Mouse (Mus musculus) gonadal fat pad, adult 2 months (tissue): Measurements from ENCODE around the gene Ascl2. TPM values are rescaled to one million over a fixed set of nuclear protein-coding genes. Genes with fewer than 3 reads are reported as not detected.
A peak's percentile ranks its signal among the peaks of the same experiment; 100 is the strongest.

Experiments used
- DNase-seq: peaks from one replicate; pipeline ENCODE4 v3.0.0-alpha.2; 2012; ENCODE audit warnings: low read depth
- polyA plus RNA-seq: library from polyadenylated mRNA; depleted of rRNA; stranded (reverse); fragments of >200 nt; gene quantifications from 2 replicates; pipeline ENCODE4 v1.2.3, GENCODE M21; 2012; rRNA removed

Ascl2 gene
- polyA plus RNA-seq = 2.0 and 3.2 TPM in 2 replicates

DNA sequence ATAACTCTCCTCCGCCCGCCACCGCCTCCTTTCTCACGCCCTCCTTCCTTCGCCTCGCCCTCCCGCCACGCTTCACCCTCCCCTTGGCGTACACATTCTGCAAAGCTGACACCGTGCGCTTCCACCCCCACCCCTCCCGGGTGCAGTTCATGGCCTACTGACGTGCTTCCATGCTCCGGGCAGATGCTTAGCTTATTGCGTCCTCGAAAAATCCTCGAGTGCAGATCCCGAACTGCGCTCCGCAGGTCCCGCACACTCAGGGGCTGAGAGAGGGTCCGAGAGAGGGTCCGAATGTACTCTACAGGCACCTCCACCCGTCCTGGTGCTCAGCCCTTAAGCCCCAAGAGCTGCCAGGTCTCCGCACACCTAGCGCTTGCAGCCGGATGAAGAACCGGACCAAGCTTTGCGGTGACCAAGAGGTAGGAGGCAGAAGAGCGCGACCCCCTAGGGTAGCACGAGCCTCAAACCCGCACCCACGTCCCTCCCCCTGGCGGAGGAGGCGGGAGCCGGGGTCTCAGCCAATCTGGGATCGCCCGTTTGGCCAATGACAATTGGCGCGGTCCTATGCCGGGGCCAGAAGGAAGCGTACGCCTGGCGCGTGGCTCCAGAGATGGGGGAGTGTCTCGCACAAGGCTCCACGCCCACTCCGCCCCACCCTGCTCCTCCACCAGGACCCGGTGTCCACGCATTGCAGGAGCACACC, at the start of gene Ascl2:
Gene Ascl2 (minus strand): TSS at position 456 of the 703 bp plus-strand sequence.
- DNase-seq = no peak

DNA sequence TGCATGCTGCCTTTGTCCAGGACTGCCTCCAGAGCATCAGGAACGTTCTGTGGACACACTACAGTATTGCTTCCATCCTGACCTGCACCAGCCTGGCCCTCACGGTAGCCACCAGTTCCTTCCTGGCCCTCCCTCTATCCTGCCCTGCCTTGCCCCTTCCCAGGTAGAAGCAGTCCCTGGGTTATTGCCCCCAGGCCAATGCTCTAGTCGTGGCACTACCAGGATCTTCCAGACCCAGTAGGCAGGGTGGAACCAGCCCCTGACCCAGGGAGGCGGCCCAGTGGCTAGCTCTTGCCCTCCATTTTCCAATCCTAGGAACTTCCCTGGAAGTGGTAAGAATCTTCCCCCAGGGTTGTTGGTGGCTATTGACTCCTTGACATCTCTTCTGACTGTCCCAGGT, 48.1 kb upstream of the Ascl2 start:
- no peak for DNase-seq

DNA sequence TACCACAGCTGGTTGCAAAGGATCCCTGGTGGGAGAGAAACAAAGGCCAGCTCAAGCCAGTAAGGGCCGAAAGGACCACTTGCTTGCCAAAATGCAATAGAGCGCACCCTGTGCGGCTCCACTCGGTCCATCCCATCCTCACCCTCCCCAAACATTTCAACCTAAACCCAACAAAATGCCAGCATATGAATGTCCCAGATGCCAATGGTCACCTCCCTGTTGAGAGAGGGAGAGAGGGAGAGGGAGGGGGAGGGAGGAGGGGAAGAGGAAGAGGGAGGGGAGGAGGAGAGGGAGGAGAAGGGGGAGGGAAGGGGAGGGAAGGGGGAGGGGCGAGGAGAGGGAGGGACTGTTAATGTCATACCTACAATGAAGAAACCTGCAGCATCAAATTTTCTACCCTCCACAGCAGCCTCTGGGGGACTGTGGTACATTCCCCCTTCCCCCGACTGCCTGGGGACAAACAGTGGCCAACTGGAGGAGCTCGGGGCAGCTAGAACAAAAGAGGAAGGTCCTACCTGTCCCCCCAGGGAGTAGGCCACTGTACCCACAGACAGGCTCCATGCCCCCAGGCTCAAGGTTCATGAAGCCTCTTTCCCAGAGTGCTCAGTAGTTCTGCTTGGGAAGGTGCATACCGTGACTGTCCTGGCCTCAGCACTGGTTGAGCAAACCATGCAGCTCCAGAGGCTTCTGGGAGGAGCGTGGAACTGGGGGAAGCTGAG, 47.5 kb upstream of the Ascl2 start:
- DNase-seq = no peak

DNA sequence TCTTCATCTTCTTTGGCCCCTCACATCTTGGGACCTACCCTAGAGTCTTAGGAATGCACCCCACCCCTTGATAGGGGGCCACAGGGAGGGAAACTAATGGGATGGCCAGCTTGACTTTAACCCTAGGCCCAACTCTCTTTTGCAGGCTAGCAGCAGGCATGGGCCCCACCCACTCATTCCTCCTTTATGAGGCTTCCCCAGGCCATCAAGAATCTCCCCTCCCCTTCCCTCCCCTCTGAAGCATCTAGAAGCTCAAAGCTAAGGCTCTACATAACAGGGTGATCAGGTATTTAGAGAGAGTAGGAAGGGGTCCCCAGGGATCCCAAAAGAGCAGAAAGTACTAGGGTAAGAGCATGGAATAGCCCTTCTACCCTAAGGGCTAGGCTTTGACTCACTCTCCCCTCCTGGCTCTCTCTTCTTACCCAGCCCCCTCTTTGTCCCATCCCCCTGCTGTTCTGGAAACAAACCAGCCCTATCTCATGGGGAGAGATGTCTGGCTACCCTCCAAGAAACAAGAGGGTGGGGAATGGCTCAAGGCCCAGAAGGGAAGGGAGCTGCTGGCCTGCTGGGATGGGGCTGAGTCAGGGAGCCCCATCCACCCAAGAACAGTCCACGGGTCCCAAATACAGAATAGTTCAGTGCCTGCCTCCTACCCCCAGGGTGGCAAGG, 46.8 kb upstream of the Ascl2 start:
- DNase-seq = no peak

DNA sequence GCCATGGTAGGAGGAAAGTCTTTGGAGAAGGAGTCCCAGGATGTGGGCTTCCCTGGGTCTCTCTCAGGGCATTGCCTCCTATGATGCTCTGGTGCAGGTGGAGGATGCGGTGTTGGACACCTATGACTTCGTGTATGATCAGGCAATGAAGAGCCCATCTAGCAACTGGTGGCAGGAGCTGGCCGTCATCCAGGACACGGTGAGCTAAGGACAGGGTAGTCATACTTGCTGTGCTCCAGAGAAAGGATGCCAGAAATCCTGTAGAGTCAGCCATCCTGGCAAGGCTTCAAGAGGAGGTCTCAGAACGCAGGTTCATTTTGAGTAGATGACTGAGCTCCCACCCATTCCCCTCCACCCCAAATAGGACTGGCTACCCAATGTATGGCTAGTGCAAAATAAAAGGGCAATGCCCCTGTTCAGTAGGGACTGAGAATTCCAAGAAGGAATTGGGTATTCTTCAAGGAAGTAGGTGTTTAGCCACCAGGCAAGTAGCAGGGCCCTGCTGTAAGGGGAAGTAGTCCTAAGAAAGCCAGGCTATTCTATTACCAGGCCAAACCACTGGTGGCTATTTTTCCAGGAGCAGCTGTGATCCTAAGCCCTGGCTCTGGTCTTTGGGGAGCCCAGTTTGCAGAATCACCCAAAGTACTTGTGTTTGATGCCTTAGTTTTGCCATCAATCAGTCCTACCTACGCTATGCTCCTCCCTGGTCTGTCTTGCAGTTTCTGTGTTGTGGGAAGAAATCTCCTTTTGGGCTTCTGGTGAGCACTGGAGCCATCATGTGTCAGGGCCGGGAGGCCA, 46.0 kb upstream of the Ascl2 start:
- no peak for DNase-seq

DNA sequence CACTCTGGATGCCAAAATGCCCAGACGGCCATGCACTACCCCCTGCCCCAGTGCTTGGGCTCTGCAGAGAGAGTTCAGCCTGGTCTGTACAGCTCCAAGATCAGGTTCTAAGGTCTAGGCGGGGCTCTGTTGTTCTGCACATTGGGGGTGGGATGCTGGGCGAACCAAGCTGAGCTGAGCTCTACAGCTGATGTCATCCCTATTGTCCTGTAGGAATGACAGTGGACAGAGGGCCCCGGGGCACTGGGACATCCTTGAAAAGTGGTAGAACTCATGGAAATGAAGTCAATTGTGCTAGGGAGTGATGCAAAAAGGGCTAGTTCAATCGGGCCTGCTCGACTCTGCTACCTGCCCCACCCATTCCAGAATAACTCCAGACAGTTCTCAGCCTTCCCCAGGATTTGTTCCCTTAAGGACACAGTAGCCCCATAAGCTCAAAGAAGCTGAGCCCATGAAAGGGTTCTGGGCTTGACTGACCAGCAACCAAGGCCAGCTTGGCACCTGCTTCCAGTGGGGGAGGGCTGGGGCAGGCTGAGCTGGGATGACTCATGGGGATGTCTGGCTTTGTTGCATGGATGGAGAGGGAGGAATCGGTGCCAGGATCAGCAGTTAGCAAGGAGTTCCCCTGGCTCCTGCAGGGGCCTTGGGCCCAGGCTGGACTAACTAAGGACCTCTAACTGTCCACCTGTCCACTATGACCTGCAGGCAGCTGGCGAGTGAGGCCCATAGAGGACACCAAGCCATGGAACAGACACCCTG, 44.5 kb upstream of the Ascl2 start:
- DNase-seq = no peak

DNA sequence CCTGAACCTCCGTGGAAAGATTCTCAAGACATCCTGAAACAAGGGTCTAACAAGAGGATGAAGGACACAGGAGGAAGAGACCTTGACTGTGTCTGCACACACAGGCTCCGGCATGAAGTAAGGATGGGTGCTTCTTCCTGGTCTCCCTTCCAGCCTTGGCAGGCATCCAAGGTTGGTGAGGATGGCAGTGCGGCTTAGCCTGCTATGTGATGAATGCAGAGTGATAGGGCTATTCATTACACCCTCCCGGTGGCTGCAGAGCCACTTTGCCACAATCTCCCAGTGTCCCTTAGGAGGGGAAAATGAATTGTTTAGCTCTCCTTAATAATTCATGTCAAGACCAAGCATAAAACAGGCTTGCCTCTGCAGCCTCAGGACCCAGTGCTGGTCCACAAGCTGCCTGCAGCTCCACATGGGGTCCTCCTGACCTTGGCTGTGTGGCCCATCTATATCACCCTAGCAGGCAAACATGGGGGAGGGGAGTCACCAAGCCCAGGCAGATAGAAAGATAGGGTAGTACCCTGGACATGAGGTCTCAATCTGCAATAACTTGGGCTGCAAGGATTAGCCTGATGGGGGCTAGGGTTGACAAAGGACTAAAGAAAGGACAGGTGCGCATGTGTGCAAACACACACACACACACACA, 43.3 kb upstream of the Ascl2 start:
- no peak for DNase-seq

DNA sequence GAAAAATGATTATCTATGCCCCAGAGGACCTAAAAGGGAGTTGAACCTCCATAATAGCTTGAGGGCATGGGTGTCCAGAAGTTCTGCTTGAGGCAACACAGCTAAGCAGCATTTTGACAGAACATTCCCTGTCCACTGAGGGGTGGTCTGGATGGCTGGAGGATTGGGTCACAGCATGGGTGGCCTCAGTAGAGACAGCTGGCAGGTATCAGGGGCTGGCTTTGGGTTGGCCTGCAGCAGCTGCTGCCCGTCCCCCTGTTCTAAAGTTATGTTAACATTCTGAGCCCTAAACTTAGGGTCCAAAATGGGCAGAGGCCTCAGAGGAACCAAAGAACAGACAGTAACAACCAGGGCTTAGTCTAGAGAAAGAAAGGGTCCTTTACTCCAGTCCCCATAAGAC, 42.2 kb upstream of the Ascl2 start:
- DNase-seq = no peak

DNA sequence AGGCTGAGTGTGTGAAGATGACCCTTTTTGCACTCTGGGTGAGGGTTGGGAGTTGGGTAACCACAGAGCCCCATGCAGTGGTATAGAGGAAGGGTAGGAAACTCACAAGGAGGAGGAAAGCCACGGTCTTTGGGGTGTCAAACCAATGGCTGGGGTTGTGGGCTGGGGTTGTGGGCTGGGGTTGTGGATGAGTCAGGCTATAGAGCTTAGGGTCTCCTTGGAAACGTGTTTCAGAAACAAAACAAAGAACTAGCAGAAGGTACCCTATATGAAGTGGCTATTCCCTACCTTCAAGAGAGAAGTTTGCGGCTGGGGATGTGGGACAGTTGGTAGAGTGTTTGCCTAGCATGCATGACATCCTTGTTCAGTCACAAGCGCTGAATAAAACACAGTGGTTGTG, 40.9 kb upstream of the Ascl2 start:
- DNase-seq = no peak

DNA sequence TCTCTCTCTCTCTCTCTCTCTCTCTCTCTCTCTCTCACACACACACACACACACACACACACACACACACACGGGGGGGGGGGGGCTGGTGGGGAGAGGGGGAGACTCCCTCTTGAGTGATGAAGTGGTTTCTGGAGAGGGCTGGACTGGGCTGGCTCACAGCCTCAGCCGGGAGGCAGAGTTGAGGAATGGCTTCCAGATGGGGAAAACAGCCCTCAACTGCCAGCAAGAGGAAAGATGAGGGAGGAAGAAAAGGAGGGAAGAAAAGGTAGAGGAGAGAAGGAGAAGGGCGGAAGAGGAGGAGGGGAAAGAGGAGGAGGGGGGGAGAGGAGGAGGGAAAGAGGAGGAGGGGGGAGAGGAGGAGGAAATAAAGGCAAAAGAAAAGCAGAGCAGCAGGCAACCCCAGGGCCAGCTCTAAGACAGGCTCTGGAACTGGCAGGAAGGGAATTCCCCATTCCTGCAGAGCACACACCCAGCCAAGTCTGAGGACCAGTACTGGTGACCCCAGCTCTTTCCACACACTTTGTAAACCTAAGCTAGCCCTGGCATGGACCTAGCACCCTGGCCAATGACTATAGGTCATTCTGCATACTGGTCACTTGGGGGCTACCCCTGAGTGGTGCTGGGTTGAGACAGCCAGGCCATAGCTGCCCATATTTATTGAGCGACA, 40.1 kb upstream of the Ascl2 start:
- no peak for DNase-seq

DNA sequence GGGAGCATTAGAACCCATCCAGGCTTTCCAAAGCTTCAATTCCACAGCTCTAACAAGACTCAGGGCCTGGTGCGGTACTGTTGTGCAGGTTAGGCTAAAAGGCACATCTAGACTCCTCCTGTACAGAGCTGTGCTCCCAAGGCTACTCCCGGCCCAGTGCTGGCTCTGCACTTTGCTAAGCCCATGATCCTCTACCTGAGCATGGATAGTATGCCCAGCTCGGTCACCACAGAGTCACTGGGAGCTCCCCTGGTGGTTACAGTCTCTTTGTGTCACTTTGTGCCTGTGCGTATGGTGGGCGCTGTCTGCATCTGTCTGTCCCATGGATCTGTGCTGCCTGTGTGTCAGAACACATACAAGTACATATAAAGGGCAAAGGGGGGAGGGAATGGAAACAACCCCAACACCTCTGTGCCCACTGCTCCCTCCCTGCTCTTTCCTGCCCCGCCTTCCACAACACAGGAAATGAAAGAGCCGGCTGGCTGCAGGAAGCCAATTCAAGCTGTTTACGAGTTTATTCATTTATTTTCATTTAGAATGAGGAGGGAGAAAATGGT, 39.4 kb upstream of the Ascl2 start:
- no peak for DNase-seq

DNA sequence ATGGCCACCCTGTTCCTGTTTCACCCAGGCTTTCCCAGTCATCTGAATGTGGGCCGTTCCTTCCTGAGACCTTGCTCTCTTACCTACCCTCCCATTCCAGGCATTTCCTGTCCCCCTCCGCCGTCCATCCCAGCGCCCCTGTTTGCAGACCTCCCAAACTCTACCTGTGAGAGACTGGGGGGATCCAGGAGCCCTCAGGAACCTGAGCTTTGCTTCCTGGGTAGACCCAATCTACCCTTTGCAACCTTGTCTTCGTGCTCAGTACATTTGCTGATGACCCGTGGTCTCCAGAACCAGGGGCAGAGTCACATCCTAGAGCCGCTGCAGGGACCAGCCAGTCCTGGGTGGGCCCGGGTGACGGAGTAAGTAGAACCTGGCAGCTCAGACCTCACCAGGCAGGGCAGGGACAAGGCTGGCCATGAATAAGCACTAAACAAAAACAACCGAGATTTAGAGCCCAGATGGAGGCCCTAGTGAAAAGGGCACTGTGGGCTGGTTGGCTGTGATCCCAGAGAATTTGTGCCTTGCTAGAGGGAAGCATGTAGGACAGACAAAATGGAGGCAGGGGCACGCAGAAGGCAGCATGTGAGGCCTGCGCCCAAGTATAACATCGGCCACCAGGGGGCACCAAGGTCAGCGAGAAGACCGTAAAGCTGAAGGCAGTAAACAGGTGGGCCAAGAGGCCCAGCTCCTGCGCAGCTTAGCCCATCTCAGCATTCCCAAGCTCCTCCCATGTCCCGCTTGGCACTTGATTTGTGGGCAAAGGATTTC, 38.7 kb upstream of the Ascl2 start:
- DNase-seq = peak; percentile 5

DNA sequence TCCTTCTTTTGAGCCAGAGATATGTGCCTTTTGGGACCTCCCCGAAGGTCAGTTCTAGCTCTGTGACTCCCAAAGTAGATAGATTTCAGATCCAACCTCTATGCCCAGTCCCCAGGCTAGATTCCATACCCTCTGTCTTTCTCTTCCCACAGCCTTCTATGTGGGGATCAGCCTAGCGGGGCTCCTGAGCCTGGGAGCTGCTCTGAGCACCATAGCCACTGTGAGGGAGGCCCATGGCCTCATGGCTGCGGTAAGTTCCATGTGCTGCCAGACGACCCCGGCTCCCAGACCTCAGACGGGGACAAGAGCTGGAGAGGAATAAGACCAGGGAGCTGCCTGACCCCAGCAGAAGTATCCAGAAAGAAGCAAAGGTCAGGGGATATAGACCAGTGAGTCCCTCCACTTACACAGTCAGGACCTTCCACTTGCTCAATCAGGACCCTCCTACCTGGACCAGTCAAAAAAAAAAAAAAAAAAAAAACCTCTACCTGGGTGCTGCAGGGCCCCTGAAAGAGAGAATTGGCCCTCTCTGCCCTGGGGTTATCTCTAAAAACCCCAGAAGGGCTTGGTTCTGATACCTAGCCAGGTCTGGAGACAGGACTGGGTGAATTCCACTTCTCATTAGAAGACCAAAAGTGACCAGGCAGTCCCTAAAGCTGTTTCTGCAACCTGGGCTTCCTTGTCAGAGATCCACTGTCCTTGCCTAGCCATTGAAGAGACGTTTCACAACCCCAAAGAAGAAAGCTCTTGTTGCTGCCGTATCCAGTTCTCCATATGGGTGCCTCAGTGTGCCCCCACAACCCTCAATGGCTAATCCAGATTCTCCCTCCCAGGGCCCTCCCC, 37.9 kb upstream of the Ascl2 start:
- DNase-seq = no peak

DNA sequence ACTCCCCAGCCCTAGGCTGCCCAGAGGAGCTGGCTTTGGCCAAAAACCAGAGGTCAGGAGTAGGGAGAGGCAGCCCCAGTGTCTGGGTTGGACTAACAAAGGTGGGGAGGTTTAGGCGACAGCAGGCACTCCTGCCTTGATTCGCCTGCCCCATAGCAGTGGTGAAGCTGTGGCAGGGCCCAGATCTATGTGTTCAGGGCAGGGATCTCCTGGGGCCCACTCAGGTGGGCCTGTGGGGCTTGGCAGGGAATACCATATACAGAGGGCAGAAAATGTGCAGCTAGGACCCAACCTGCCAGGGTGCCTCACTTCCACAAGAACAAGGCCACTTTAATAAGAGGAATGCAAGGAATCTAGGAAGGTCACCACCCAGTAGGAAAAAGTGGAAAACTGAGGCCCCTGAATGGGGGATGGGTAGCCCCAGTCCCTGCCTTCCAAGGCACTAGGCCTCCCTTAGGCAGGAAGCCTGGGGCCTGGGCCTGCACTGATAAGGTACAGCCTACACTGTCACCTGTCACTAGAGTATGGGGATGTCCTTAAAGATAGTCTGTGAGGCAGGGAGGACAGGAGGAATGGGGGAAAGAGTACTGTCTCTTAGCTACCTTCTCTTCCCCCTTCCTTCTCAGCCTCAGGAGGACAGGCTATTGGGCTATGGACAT, 37.2 kb upstream of the Ascl2 start:
- no peak for DNase-seq

DNA sequence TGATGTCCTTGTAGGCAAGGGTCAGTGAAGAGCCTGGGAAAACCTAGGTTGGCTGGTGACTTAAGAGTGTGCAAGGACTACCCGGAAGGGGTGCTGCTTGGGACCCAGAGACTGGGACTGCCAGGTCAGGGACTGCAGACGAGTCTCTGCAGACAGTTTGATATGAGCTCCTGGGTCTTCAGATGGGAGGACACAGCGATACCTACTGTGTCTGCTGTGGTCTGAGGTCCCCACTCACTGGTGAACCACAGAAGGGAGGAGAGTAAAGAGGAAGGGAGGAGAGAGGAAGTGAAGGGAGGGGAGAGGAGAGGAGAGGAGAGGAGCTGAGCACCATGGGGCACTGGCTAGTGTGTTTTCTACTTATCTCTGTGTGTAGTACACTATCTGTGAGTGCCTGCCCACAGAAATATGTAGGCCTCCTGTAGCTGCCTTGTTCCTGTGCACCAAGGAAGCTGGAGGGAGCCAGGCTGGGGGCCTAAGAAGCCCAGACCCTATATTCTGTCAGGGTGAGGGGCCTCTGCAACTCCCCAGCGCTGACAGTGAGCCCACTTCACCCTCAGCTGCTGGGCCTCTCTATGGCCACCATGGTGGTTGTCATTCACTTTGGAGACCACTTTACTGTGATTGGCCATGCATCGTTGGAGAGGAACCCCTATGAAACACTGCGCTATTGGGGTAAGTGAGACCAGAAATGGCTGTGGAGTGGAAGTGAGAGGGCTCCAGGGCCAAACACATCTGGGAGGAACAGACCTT, 36.5 kb upstream of the Ascl2 start:
- no peak for DNase-seq

DNA sequence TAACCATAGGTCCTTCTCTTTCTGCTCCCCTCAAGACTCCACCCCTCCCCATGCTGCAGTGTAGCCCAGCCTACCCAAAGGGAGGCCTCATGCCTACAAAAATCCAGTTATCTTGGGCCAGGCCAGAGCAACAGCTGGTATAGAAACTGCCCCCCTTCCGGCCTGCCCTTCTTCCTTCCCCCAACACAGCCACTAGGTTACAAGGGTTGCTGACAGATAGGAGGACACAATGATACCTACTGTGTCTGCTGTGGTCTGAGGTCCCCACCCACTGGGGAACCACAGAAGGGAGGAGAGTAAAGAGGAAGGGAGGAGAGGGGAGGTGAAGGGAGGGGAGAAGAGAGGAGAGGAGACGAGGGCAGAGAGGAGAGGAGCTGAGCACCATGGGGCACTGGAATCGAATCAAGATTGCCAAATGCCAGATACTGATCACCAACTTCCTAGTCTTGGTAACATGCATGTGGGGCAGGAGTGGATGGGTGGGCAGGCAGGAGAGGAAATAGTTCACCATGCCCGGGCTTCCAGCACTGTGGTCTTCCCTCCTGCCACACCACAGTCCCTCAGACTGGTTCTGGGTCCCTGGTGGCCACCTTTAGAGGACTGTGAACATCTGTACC, 35.8 kb upstream of the Ascl2 start, which contains the start of gene Tspan32:
Gene Tspan32 (plus strand): TSS at position 320 of the 617 bp plus-strand sequence.
- DNase-seq = no peak
